Mouse (Mus musculus): ENCODE measurements at regions not wholly inside any gene's neighbourhood (a gene's known extent, or its start where the extent isn't known, plus 50 kb on each side); places are given as distances from the start of the nearest gene placed in this dataset.

DNA sequence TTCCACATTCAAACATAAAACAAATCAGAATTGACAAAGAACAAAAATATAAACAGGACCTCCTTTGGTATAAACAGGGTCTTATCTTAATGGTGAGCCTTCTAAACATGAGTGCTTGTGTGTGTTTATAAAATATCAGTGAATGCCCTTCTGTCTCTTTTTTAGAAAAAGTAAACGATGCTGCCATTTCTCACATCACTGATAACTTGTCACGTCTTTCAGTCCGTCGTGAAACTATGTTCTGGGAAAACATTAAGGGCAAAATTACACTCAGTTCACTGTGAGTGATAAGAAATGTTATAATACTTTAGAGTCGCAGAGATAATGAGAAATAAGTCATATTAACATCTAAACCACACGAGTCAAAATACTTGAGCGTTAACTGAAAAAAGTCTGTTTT lies 635.6 kb upstream of the N6amt1 start:
- no peak for DNase-seq (ENCODE audit: extremely low spot score in 1 of 2, low spot score in 2 of 2)
- intact Hi-C loops (cut with DNase I) = no loop called here

DNA sequence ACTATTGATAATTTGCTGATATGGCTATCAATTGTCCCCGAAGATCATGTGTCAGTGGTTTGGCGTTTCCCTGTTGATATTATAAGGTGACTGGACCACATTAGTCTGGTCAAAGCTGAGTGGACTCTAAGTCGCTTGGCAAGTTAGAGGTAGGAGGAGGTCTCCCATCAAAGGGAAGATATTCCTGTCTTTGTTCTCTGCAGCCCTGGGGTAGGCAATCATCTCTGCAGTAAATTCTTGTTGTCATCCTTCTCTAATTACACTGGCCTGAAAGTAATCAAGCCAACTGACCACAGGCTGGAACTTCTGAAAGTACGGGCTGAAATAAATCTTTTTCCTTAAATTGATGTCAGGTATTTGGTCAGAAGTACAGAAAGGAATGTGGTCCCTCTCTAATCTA lies 652.3 kb upstream of the N6amt1 start:
- intact Hi-C loops (cut with DNase I) = no loop called here
- DNase-seq (ENCODE audit: extremely low spot score in 1 of 2, low spot score in 2 of 2) = no peak

GRCm38 (mm10) chr16:86694497-86694896 lies 659.5 kb upstream of the N6amt1 start:
- intact Hi-C loops (cut with DNase I) = no loop called here
- no peak for DNase-seq (ENCODE audit: extremely low spot score in 1 of 2, low spot score in 2 of 2)

DNA sequence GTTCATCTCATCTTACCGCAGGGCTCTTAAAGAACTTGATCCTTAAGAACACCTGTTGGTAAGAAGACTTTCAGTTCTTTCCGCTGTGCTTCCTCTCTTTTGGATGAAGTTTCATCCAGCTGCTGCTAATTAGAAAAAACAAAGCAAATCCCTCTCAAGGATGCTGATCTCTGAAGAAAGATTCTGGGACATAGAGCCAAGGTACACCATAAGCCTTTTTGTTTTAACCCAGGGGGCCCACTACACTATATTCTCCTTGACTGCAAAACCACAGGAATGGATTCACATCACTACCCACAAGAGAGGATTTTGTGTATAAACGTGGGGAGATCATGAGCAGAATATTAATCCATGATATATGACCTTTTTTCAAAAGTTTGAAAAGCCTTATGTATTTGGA lies 694.8 kb upstream of the N6amt1 start:
- no peak for DNase-seq (ENCODE audit: extremely low spot score in 1 of 2, low spot score in 2 of 2)
- intact Hi-C loops (cut with DNase I) = no loop called here

DNA sequence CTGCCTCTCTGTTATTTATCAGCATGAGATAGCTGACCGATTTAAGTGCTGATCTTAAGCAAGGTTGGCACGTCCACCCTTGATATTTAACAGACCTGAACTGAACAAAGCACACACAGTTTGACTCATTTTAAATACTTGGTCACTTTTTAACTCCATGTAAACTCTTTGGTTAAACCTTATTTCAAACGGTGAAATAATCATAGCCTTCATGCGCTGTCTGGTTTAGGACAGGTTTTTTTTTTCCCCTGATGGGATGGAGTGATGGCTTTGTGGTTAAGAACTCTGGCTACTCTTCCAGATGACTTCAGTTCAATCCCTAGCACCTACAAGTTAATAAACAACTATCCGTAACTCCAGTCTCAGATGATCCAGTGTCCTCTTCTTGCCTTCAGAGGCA lies 706.7 kb upstream of the N6amt1 start:
- intact Hi-C loops (cut with DNase I) = loop anchor here (5.0 kb wide), 1 partner anchor 235 kb away; no protein-coding TSS in a partner anchor
- DNase-seq (ENCODE audit: extremely low spot score in 1 of 2, low spot score in 2 of 2) = no peak

GRCm38 (mm10) chr16:86646753-86647152 lies 707.2 kb upstream of the N6amt1 start:
- intact Hi-C loops (cut with DNase I) = loop anchor here (5.0 kb wide), 1 partner anchor 236 kb away; no protein-coding TSS in a partner anchor
- no peak for DNase-seq (ENCODE audit: extremely low spot score in 1 of 2, low spot score in 2 of 2)

GRCm38 (mm10) chr16:86645436-86645835 lies 708.5 kb upstream of the N6amt1 start:
- intact Hi-C loops (cut with DNase I) = loop anchor here (1.0 to 5.0 kb wide), 3 partner anchors 237 to 838 kb away; no protein-coding TSS in a partner anchor
- no peak for DNase-seq (ENCODE audit: extremely low spot score in 1 of 2, low spot score in 2 of 2)

- intact Hi-C loops (cut with DNase I) = loop anchor here (1.0 to 5.0 kb wide), 4 partner anchors 223 to 838 kb away; no protein-coding TSS in a partner anchor
- peak in 1 of 2 experiments; percentile 78 for DNase-seq (ENCODE audit: extremely low spot score in 1 of 2, low spot score in 2 of 2)
Observed at GRCm38 (mm10) chr16:86644912-86645312, 709.1 kb upstream of the N6amt1 start.

DNA sequence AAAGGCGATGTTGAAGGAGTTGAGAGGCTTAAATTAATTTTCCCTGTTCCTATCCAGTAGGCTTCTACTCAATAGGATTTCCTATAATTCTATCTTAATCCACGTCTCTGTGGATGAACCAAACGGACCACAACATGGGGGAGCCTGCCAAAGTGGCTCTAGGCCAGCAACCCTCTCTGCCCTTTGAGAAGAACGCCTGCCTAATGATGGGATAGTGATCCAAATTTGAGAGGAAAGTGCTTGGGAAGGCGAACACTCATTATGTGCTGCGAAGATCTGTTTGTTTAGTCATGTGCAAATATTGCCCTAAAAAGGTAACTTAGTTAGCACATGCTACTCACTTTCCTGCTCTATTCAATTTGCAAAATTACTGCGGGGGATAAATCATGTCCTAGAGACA lies 702.5 kb upstream of the Adamts5 start:
- DNase-seq (ENCODE audit: extremely low spot score in 1 of 2, low spot score in 2 of 2) = peak in 1 of 2 experiments; percentile 17
- intact Hi-C loops (cut with DNase I) = no loop called here

DNA sequence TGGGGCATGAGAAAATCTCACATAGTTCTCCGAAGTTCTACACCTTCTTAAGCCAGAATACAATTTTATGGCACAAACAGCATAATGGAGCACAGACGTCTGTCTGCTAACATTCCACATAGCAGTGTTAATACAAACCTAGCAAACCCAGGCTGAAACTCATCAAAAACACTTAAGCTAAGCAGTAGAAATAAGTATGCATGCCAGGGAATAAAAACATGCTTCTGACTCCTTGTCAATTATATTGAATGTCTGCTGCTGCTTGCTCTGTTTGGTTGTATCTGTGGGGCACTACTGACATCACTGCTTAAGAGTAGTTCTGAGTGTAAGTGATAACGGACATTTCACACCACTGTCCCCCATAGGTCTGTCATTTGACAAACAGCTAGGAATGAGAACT lies 693.4 kb upstream of the Adamts5 start:
- DNase-seq (ENCODE audit: extremely low spot score in 1 of 2, low spot score in 2 of 2) = no peak
- intact Hi-C loops (cut with DNase I) = no loop called here

DNA sequence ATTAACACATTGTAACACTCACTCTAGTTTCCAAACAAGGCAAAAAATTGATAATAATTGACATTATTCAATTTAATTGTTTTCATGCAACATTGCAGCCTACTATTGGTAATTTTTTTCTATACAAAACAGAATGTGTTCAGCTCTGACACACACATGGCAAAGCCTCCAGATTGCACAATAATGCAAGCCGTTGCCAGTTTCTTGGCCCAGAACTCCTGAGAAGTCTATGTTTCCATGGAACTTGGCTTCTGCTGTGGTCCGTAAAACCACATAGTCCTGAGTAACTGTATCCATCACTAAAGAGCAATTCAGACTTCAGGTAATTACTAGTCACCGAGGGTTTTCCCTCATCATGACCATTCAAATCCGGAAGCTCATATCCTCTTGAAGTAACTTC lies 684.4 kb upstream of the Adamts5 start:
- intact Hi-C loops (cut with DNase I) = no loop called here
- DNase-seq (ENCODE audit: extremely low spot score in 1 of 2, low spot score in 2 of 2) = no peak

GRCm38 (mm10) chr16:86578281-86578680 lies 676.7 kb upstream of the Adamts5 start:
- intact Hi-C loops (cut with DNase I) = no loop called here
- no peak for DNase-seq (ENCODE audit: extremely low spot score in 1 of 2, low spot score in 2 of 2)

- intact Hi-C loops (cut with DNase I) = no loop called here
- no peak for DNase-seq (ENCODE audit: extremely low spot score in 1 of 2, low spot score in 2 of 2)
Observed at GRCm38 (mm10) chr16:86547465-86548043, 645.9 kb upstream of the Adamts5 start.

DNA sequence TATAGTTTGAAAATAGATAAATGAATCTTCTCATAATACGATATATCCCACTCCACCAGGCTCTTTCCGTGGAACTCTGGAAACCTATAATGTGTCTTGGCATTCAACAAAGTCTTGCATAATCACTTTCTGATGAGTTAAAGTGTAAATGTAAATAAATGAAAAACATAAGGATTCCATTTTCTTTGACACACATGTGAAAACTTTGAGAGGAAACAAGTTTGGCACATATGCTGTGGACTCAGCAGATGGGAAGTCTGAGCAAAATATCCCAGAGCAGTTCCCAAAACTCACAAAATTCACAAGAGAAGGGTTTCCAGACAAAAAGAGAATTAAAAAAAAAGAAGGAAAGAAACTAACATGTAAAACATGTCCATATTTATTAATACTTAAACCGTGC lies 645.3 kb upstream of the Adamts5 start:
- DNase-seq (ENCODE audit: extremely low spot score in 1 of 2, low spot score in 2 of 2) = no peak
- intact Hi-C loops (cut with DNase I) = no loop called here

- DNase-seq (ENCODE audit: extremely low spot score in 1 of 2, low spot score in 2 of 2) = no peak
- intact Hi-C loops (cut with DNase I) = no loop called here
Observed at GRCm38 (mm10) chr16:86544121-86544520, 642.5 kb upstream of the Adamts5 start.

DNA sequence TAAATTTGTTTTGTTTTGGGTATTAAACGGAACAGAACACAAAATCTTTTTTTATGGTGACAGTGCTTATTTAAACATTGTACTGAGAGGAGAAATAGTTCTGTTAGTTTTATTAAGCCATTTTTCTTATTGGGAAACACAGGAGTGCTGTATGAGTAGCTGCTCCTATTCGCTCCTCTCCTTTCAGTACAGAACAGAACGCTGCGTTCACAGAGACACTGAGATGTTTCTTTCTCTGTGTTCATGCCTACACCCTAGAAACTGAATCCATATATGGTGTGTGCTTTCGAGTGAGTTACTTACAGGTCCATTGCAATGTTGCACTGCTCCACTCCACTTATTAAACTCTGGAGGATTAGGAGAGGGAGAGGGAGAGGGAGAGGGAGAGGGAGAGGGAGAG lies 634.9 kb upstream of the Adamts5 start:
- no peak for DNase-seq (ENCODE audit: extremely low spot score in 1 of 2, low spot score in 2 of 2)
- intact Hi-C loops (cut with DNase I) = no loop called here

- intact Hi-C loops (cut with DNase I) = no loop called here
- no peak for DNase-seq (ENCODE audit: extremely low spot score in 1 of 2, low spot score in 2 of 2)
Observed at GRCm38 (mm10) chr16:86524135-86524534, 622.5 kb upstream of the Adamts5 start.

DNA sequence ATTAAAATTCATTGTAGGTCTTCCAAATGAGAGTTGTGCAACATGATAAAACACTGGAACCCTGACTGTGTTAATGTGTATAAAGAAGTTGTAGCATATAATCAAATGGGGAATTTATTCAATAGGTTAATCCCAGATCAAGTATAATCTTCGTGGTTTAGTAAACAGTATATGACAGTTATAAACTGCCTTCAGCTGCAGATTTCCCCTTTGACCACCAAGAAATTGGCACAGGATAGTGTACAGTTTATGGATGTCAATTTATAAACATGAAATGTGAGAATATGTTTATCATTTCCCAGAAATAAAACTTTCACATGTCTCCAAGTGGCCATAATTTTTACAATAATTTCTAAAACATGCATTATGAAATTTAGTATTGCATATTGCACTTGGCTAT lies 615.3 kb upstream of the Adamts5 start:
- no peak for DNase-seq (ENCODE audit: extremely low spot score in 1 of 2, low spot score in 2 of 2)
- intact Hi-C loops (cut with DNase I) = no loop called here

GRCm38 (mm10) chr16:86516144-86516543 lies 614.5 kb upstream of the Adamts5 start:
- intact Hi-C loops (cut with DNase I) = no loop called here
- DNase-seq (ENCODE audit: extremely low spot score in 1 of 2, low spot score in 2 of 2) = peak in 1 of 2 experiments; percentile 3

DNA sequence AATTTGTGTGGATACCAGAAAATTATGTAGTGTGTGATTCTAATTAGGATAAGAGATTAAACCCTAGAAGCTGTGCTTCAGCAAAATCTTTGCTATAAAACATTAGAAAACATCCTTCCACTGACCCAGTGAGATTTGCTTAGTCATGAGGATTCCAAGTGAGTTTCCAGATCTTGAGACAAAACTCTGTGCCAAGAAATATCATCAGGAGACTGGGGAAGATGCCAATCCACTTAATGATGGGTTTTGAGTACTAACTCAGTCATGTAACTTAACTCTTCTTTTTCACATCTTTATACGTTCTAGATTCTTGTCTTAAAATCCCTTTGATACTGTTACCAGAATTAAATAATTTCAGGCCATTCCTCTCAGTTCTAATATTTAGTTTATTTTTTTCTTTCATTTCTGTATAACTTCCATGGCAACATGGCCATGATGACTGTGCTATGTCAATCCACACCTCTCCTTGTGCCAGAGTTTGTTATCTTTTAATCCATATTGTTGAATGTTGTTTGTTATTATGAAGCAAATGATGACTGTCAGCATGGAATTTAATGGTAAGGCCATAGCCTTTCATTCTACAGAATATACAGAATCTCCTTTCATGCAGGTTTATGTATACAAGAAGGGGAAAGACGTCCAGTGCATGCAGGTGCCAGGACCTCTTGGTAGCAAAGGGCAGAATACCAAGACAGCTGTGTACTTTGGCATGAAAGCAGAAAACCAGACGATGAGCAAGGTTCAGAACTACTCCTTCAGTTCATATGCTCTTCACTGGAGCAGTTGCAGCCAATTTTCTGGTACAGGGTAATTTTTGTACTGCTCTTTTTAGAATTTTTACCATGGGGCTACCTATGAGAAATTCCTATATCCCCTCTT lies 599.7 kb upstream of the Adamts5 start:
- intact Hi-C loops (cut with DNase I) = no loop called here
- no peak for DNase-seq (ENCODE audit: extremely low spot score in 1 of 2, low spot score in 2 of 2)

Data from left cerebral cortex, postnatal 10 days (tissue).